Mouse (Mus musculus) ES-E14 (cell line): ENCODE results near the gene Baiap2. TPM values are rescaled to one million over a fixed set of nuclear protein-coding genes. Genes with fewer than 3 reads are reported as not detected.

Experiments used
- DNase-seq: peaks from one replicate; pipeline ENCODE4 v3.0.0-alpha.2; 2013; ENCODE audit warnings: low read depth, low spot score
- H3K27ac ChIP-seq: 2 replicates; pipeline ENCODE4 v1.5.1; 2012; ENCODE audit warnings: low read depth, mild to moderate bottlenecking, low read length, moderate library complexity, mixed read lengths; ENCODE audit not compliant: poor library complexity, insufficient read depth, severe bottlenecking
- H3K36me3 ChIP-seq: 2 replicates; pipeline ENCODE4 v1.6.1; 2012; ENCODE audit warnings: mild to moderate bottlenecking, low read length, moderate library complexity, mixed read lengths; ENCODE audit not compliant: control insufficient read depth, poor library complexity, insufficient read depth, severe bottlenecking
- H3K4me1 ChIP-seq, 2 experiments: fragments of 150-350 bp in 1 of 2; sonication (generic) in 1 of 2; 2 replicates each; pipeline ENCODE4 v1.6.1; 2012; ENCODE audit warnings: low read length in 2 of 2, mild to moderate bottlenecking in 1 of 2, mixed read lengths in 1 of 2; ENCODE audit not compliant: control insufficient read depth in 2 of 2, insufficient read depth in 2 of 2, poor library complexity in 1 of 2
- H3K4me3 ChIP-seq, 2 experiments: fragments of 150-350 bp in 1 of 2; sonication (generic) in 1 of 2; 2 replicates each; pipeline ENCODE4 v1.5.1; 2012; ENCODE audit warnings: low read length in 2 of 2, low read depth in 1 of 2, mild to moderate bottlenecking in 1 of 2, mixed read lengths in 1 of 2; ENCODE audit not compliant: insufficient read depth in 1 of 2, poor library complexity in 1 of 2, severe bottlenecking in 1 of 2
- H3K9ac ChIP-seq: 2 replicates; pipeline ENCODE4 v1.6.1; 2012; ENCODE audit warnings: low read depth, mild to moderate bottlenecking, low read length, mixed read lengths; ENCODE audit not compliant: poor library complexity, insufficient read depth, severe bottlenecking
- H3K9me3 ChIP-seq: fragments of 150-350 bp; sonication (generic); 2 replicates; pipeline ENCODE4 v1.6.1; 2012; ENCODE audit warnings: low read depth, mild to moderate bottlenecking, low read length; ENCODE audit not compliant: control insufficient read depth, insufficient read depth
- CHD2 ChIP-seq: IDR thresholded peaks from 2 replicates; pipeline ENCODE4 v1.6.1; 2014; ENCODE audit warnings: mild to moderate bottlenecking, low read depth, low read length, inconsistent platforms
- HCFC1 ChIP-seq: IDR thresholded peaks from 2 replicates; pipeline ENCODE4 v1.6.1; 2012; ENCODE audit warnings: low read length, inconsistent platforms, borderline replicate concordance; ENCODE audit not compliant: insufficient read depth
- MAFK ChIP-seq: IDR thresholded peaks from 2 replicates; pipeline ENCODE4 v1.6.1; 2014; ENCODE audit warnings: mild to moderate bottlenecking, low read depth, low read length, inconsistent platforms; ENCODE audit not compliant: insufficient read depth
- ZC3H11A ChIP-seq: IDR thresholded peaks from 2 replicates; pipeline ENCODE4 v1.6.1; 2012; ENCODE audit warnings: low read depth, mild to moderate bottlenecking, inconsistent platforms, low read length, borderline replicate concordance
- ZNF384 ChIP-seq: IDR thresholded peaks from 2 replicates; pipeline ENCODE4 v1.6.1; 2012; ENCODE audit warnings: low read depth, low read length, inconsistent platforms
- in situ Hi-C, 2 experiments: fragments of 600-800 bp; cut with MboI; formaldehyde crosslinking; loops; one replicate each; pipeline ENCODE4 v1.15.1; 2025; ENCODE audit warnings: low sequenced_read_pairs in 2 of 2, inconsistent platforms in 1 of 2; ENCODE audit not compliant: unreplicated experiment in 2 of 2
- total RNA-seq: library from RNA; depleted of rRNA; stranded (reverse); fragments of 300-350 nt; gene quantifications from 2 replicates; pipeline ENCODE4 v1.2.3, GENCODE M21; 2012

The Baiap2 gene
- total RNA-seq, 1 experiment = 23.3 TPM

- H3K27ac ChIP-seq = no peak overlapping the region
- DNase-seq = no peak
- H3K4me1 ChIP-seq = peaks cover 2 to 13% of the 10 kb centered on the region in 2 experiments; a peak in 2 of 4 replicates
- no peaks in the 10 kb centered on the region for H3K9me3 ChIP-seq
- in situ Hi-C loops = no loop called here
- H3K4me3 ChIP-seq = no peak overlapping the region
- TF ChIP-seq MAFK (no peak), ZC3H11A (no peak), ZNF384 (no peak), HCFC1 (no peak), CHD2 (no peak)
- no peak overlapping the region for H3K9ac ChIP-seq
- no peaks in the 10 kb centered on the region for H3K36me3 ChIP-seq
These were observed 89.5 kb downstream of the Baiap2 start for GRCm38 (mm10) chr11:120032052-120032451.

- Histone ChIP-seq H3K36me3 (no peaks in the 10 kb centered on the region), H3K4me3 (no peak overlapping the region), H3K9ac (no peak overlapping the region), H3K27ac (no peak overlapping the region), H3K4me1 (peaks cover 2 to 10% of the 10 kb centered on the region in 2 experiments; a peak in 2 of 4 replicates), H3K9me3 (no peaks in the 10 kb centered on the region)
- in situ Hi-C loops = no loop called here
- no peak for DNase-seq
- TF ChIP-seq ZNF384 (no peak), CHD2 (no peak), HCFC1 (no peak), ZC3H11A (no peak), MAFK (no peak)
These were observed 90.9 kb downstream of the Baiap2 start for GRCm38 (mm10) chr11:120033473-120033872.

- no peak overlapping the region for H3K27ac ChIP-seq
- H3K9me3 ChIP-seq = no peaks in the 10 kb centered on the region
- TF ChIP-seq ZC3H11A = no peak
- TF ChIP-seq ZNF384 = no peak
- no peak for TF ChIP-seq HCFC1
- no peak for TF ChIP-seq MAFK
- TF ChIP-seq CHD2 = no peak
- no peaks in the 10 kb centered on the region for H3K36me3 ChIP-seq
- no peak overlapping the region for H3K9ac ChIP-seq
- DNase-seq = no peak
- in situ Hi-C loops = no loop called here
- no peak overlapping the region for H3K4me3 ChIP-seq
- peaks cover 2 to 7% of the 10 kb centered on the region in 2 experiments; a peak in 2 of 4 replicates for H3K4me1 ChIP-seq
These were observed 91.7 kb downstream of the Baiap2 start for GRCm38 (mm10) chr11:120034306-120034705.

GRCm38 (mm10) chr11:120034762-120035161 lies 92.2 kb downstream of the Baiap2 start:
- no peak for TF ChIP-seq ZC3H11A
- no peak for TF ChIP-seq MAFK
- no peak for TF ChIP-seq HCFC1
- no peak for TF ChIP-seq CHD2
- no peak for TF ChIP-seq ZNF384
- H3K9ac ChIP-seq = no peak overlapping the region
- no peaks in the 10 kb centered on the region for H3K36me3 ChIP-seq
- peaks cover 2 to 3% of the 10 kb centered on the region in 2 experiments; a peak in 2 of 4 replicates for H3K4me1 ChIP-seq
- no peaks in the 10 kb centered on the region for H3K9me3 ChIP-seq
- in situ Hi-C loops = no loop called here
- DNase-seq = no peak
- no peak overlapping the region for H3K27ac ChIP-seq
- H3K4me3 ChIP-seq = no peak overlapping the region

GRCm38 (mm10) chr11:120039581-120039980 lies 97.0 kb downstream of the Baiap2 start:
- H3K27ac ChIP-seq = no peak overlapping the region
- no peaks in the 10 kb centered on the region for H3K36me3 ChIP-seq
- in situ Hi-C loops = no loop called here
- no peak overlapping the region for H3K9ac ChIP-seq
- no peak for TF ChIP-seq ZNF384
- no peak for TF ChIP-seq MAFK
- no peak for TF ChIP-seq CHD2
- no peak for TF ChIP-seq HCFC1
- no peak overlapping the region for H3K4me3 ChIP-seq
- DNase-seq = no peak
- no peaks in the 10 kb centered on the region; a peak in 1 of 4 replicates for H3K4me1 ChIP-seq
- H3K9me3 ChIP-seq = no peaks in the 10 kb centered on the region
